Mouse (Mus musculus) testis, adult 2 months (tissue): Measurements from ENCODE around the gene Olfr843. TPM values are rescaled to one million over a fixed set of nuclear protein-coding genes. Genes with fewer than 3 reads are reported as not detected.

Experiments used
- H3K27ac ChIP-seq: fragments of 200-500 bp; 2 replicates; pipeline ENCODE4 v1.5.1; 2012; ENCODE audit warnings: low read depth, low read length; ENCODE audit not compliant: control insufficient read depth, insufficient read depth
- H3K27me3 ChIP-seq: fragments of 200-500 bp; 2 replicates; pipeline ENCODE4 v1.6.1; 2012; ENCODE audit warnings: mild to moderate bottlenecking, low read length, moderate library complexity; ENCODE audit not compliant: control insufficient read depth, insufficient read depth
- H3K36me3 ChIP-seq: fragments of 200-500 bp; 2 replicates; pipeline ENCODE4 v1.6.1; 2012; ENCODE audit warnings: mild to moderate bottlenecking, low read length; ENCODE audit not compliant: control insufficient read depth, insufficient read depth
- H3K4me1 ChIP-seq: fragments of 200-500 bp; 2 replicates; pipeline ENCODE4 v1.6.1; 2012; ENCODE audit warnings: low read length; ENCODE audit not compliant: control insufficient read depth, insufficient read depth
- H3K4me3 ChIP-seq: fragments of 200-500 bp; 2 replicates; pipeline ENCODE4 v1.5.1; 2012; ENCODE audit warnings: low read depth, mild to moderate bottlenecking, low read length, moderate library complexity, mixed read lengths; ENCODE audit not compliant: control insufficient read depth
- CTCF ChIP-seq: fragments of 200-500 bp; IDR thresholded peaks from 2 replicates; pipeline ENCODE4 v1.5.1; 2012; ENCODE audit warnings: low read depth, mild to moderate bottlenecking, inconsistent platforms, low read length, moderate library complexity; ENCODE audit not compliant: control insufficient read depth, insufficient read depth, insufficient replicate concordance
- POLR2A ChIP-seq: fragments of 200-500 bp; IDR thresholded peaks from 2 replicates; pipeline ENCODE4 v1.6.1; 2012; ENCODE audit warnings: low read depth, mild to moderate bottlenecking, inconsistent platforms, low read length, moderate library complexity; ENCODE audit not compliant: control insufficient read depth
- polyA plus RNA-seq: library from polyadenylated mRNA; depleted of rRNA; stranded (reverse); fragments of >200 nt; gene quantifications from 2 replicates; pipeline ENCODE4 v1.2.3, GENCODE M21; 2012; rRNA removed

Gene Olfr843
- polyA plus RNA-seq: not detected in 2 replicates

DNA sequence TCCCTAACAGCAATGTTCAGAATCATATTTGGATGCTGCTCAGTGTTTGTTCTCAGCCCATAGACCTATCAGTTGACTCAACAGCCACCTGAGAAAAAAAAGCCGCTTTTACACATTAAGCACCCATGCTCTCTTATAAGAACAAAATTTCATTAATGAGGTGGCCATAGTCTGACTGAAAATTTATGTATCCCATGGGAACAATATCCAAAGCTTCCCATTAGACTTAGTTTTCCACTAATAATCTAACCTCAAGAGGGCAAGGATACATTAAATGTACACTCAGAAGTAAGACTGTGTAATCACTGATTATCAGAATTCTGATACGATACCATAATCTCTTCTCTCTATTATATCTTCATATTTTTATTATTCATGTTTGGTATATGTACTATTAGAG is at the start of gene Olfr843:
Olfr843 (minus strand) TSS at position 101 of the 400 bp plus-strand sequence.
- no peak within 1 kb of the TSS for H3K27ac ChIP-seq
- H3K36me3 ChIP-seq: no peaks in the 10 kb centered on the region
- no peaks in the 10 kb centered on the region for H3K27me3 ChIP-seq
- TF ChIP-seq POLR2A: no peak
- no peak for TF ChIP-seq CTCF
- no peaks in the 10 kb centered on the region for H3K4me1 ChIP-seq
- H3K4me3 ChIP-seq: no peak within 1 kb of the TSS

Other genes with a start within 250 kb of the Olfr843 start
- not detected in 2 replicates for gene Olfr835, start 219.3 kb downstream of the Olfr843 start, polyA plus RNA-seq
- gene Olfr836, start 131.6 kb downstream of the Olfr843 start, polyA plus RNA-seq: not detected in 2 replicates
- gene Olfr837, start 115.7 kb downstream of the Olfr843 start, polyA plus RNA-seq: not detected in 2 replicates
- not detected in 2 replicates for gene Olfr839-ps1, start 74.7 kb downstream of the Olfr843 start, polyA plus RNA-seq
- gene Olfr844, start 64.4 kb upstream of the Olfr843 start, polyA plus RNA-seq: not detected in 2 replicates
- not detected in 2 replicates for gene Olfr845, start 84.5 kb upstream of the Olfr843 start, polyA plus RNA-seq
- not detected in 2 replicates for gene Olfr846, start 112.0 kb upstream of the Olfr843 start, polyA plus RNA-seq
- gene Olfr847, start 126.7 kb upstream of the Olfr843 start, polyA plus RNA-seq: not detected in 2 replicates
- not detected in 2 replicates for gene Olfr849, start 188.3 kb upstream of the Olfr843 start, polyA plus RNA-seq
- not detected in 2 replicates for gene Olfr850, start 226.3 kb upstream of the Olfr843 start, polyA plus RNA-seq
- gene Olfr851, start 241.3 kb upstream of the Olfr843 start, polyA plus RNA-seq: not detected in 2 replicates